Mouse (Mus musculus): ENCODE data around the gene Dtd1.

DNA sequence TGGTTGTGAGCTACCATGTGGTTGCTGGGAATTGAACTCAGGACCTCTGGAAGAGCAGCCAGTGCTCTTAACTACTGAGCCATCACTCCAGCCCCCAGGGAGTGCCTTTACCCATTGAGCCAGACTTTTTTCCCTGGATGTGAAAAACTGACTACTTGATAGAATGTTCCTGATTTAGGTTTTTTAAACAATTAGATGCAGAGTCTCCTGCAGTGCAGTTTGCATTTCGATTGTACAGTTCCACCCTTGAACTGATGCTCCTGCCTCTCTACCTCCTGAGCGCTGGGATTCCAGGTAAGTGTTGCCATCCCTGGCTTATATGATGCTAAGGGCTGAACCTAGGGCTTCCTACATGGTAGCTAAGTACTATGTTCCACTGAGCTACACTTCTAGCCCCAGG lies 1.7 kb upstream of the Dtd1 start:
- TF ChIP-seq GATA1 (IDR thresholded peaks at IDR 0.05; ENCODE audit: borderline replicate concordance, low read length) = no peak
- TF ChIP-seq FLI1 (IDR thresholded peaks at IDR 0.05; ENCODE audit: low read length) = no peak
